8 mouse cellular contexts compared by ENCODE assay signal in the genomic region with DNA sequence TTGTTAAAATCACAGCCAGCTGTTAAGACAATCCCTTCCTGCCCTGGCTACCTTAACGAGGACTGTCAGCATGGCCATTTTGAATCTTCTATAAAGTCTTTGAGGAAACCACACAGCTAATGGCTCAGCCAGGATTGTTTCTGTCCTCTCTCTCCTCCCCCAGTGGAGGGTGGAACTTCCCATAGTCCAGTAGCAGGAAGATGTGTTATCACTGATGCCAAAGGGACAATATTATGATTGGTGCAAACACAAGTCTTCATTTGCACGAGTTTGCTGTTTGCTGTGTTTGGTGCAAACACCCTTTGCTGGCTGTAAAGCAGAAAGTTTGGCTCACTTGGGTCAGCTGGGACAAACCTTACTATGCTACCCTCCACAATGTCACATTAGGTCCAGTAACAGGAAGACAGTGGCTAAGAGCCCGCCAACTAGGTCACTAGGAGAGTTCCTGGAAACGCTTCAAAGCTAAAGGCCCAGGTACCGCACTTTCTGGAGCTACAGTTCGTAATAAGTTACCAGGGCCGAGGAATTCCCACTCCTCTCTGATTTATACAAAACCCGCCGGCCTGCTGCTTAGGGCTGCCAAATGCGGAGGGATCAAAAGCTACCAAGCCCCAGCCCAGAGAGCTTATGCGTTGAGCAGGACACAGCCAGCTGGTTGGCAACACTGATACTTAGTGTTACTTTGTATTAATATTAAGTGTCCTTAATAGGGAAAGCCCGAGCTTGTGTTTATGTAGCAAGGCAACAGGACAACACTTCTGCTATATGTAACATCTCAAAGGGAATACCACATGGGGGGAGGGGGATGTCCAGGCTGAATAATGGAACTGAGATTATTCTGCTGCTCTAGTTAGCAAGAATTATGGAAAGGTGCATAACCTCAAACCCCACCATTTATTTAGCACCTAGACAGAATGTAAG. TPM values are rescaled to one million over a fixed set of nuclear protein-coding genes. Genes with fewer than 3 reads are reported as not detected.
A peak's percentile ranks its signal among the peaks of the same experiment; 100 is the strongest.
DNase-seq lines count a peak whose midpoint lies in the region; ATAC-seq and TF ChIP-seq lines count a peak whose summit lies in the region.

No protein-coding gene starts in this region.

- peaks cover 29% of the 10 kb centered on the region for H3K79me2 ChIP-seq in liver, adult 2 months (ENCODE audit: control insufficient read depth, insufficient read depth, low read length)

- H3K27me3 ChIP-seq in liver, adult 2 months (ENCODE audit: control insufficient read depth, insufficient read depth, low read length) = no peaks in the 10 kb centered on the region
- H3K27me3 ChIP-seq in embryonic facial prominence, embryonic 13.5 days = no peaks in the 10 kb centered on the region
- no peaks in the 10 kb centered on the region for H3K27me3 ChIP-seq in intestine, embryonic 14.5 days (replicated peaks; ENCODE audit: control insufficient read depth, insufficient read depth, low read length)
- no peaks in the 10 kb centered on the region for H3K27me3 ChIP-seq in midbrain, embryonic 11.5 days (ENCODE audit: control insufficient read depth, insufficient read depth, low read length)

- H3K9ac ChIP-seq in liver, adult 2 months (ENCODE audit: low read depth, low read length) = peak overlapping the region; percentile 56
- peak overlapping the region; percentile 100 for H3K9ac ChIP-seq in embryonic facial prominence, embryonic 13.5 days
- peak overlapping the region; percentile 99 for H3K9ac ChIP-seq in intestine, embryonic 14.5 days (ENCODE audit: low read length)
- peak overlapping the region; percentile 100 for H3K9ac ChIP-seq in midbrain, embryonic 11.5 days (ENCODE audit: low read length)

- peaks cover 16% of the 10 kb centered on the region for H3K4me1 ChIP-seq in liver, adult 2 months (ENCODE audit: control insufficient read depth, insufficient read depth, low read length)
- peaks cover 39% of the 10 kb centered on the region for H3K4me1 ChIP-seq in embryonic facial prominence, embryonic 13.5 days
- peaks cover 39% of the 10 kb centered on the region for H3K4me1 ChIP-seq in intestine, embryonic 14.5 days (replicated peaks; ENCODE audit: control insufficient read depth, insufficient read depth, low read length)
- peaks cover 38% of the 10 kb centered on the region for H3K4me1 ChIP-seq in midbrain, embryonic 11.5 days (ENCODE audit: control insufficient read depth, insufficient read depth, low read length)

- H3K27ac ChIP-seq in liver, adult 2 months (replicated peaks; ENCODE audit: insufficient read depth, low read depth, low read length) = peak overlapping the region; percentile 95
- H3K27ac ChIP-seq in embryonic facial prominence, embryonic 13.5 days = peak overlapping the region; percentile 99
- H3K27ac ChIP-seq in intestine, embryonic 14.5 days (ENCODE audit: low read depth) = peak overlapping the region; percentile 99
- peak overlapping the region; percentile 94; the same call in 1 of the 2 replicates for H3K27ac ChIP-seq in midbrain, embryonic 11.5 days (ENCODE audit: low read depth, low read length)

- no peak for TF ChIP-seq POLR2A in liver, adult 2 months (IDR thresholded peaks at IDR 0.05; ENCODE audit: extremely low read depth, insufficient read depth, low read length)

- H3K9me3 ChIP-seq in embryonic facial prominence, embryonic 13.5 days = no peaks in the 10 kb centered on the region
- no peaks in the 10 kb centered on the region for H3K9me3 ChIP-seq in intestine, embryonic 14.5 days (ENCODE audit: control insufficient read depth, low read length)
- H3K9me3 ChIP-seq in midbrain, embryonic 11.5 days (ENCODE audit: control insufficient read depth, low read length) = no peaks in the 10 kb centered on the region

- peaks cover 22% of the 10 kb centered on the region for H3K36me3 ChIP-seq in liver, adult 2 months (ENCODE audit: control insufficient read depth, insufficient read depth, low read length)
- H3K36me3 ChIP-seq in embryonic facial prominence, embryonic 13.5 days = peaks cover 32% of the 10 kb centered on the region
- peaks cover 25% of the 10 kb centered on the region for H3K36me3 ChIP-seq in intestine, embryonic 14.5 days (ENCODE audit: control insufficient read depth, insufficient read depth, low read length)
- peaks cover 21% of the 10 kb centered on the region for H3K36me3 ChIP-seq in midbrain, embryonic 11.5 days (ENCODE audit: control insufficient read depth, insufficient read depth, low read length)

- 7% methylated on average over 12 of the region's 12 CpGs for WGBS in liver, adult 2 months
- 32% methylated on average over 12 of the region's 12 CpGs for WGBS in embryonic facial prominence, embryonic 13.5 days
- WGBS in intestine, embryonic 14.5 days = 24% methylated on average over 12 of the region's 12 CpGs
- WGBS in midbrain, embryonic 11.5 days = 31% methylated on average over 12 of the region's 12 CpGs

- no peak for TF ChIP-seq CTCF in liver, adult 2 months (IDR thresholded peaks at IDR 0.05; ENCODE audit: low read depth, low read length)

- peak overlapping the region; percentile 43; the same call in 1 of the 2 replicates for H3K4me3 ChIP-seq in liver, adult 2 months (ENCODE audit: insufficient read depth, low read depth, low read length)
- H3K4me3 ChIP-seq in embryonic facial prominence, embryonic 13.5 days = peak overlapping the region; percentile 95
- H3K4me3 ChIP-seq in intestine, embryonic 14.5 days (ENCODE audit: low read depth, low read length) = peak overlapping the region; percentile 86
- H3K4me3 ChIP-seq in midbrain, embryonic 11.5 days (ENCODE audit: low read depth, low read length) = peak overlapping the region; percentile 99

- DNase-seq in liver, adult 2 months (ENCODE audit: extremely low read depth, low read depth, low spot score) = peak; percentile 77
- DNase-seq in liver = no peak
- DNase-seq in intestine, embryonic 14.5 days (ENCODE audit: low spot score) = no peak
- no peak for DNase-seq in midbrain, embryonic 11.5 days (ENCODE audit: low spot score, missing footprints)
- DNase-seq in thymus, postnatal 0 days (ENCODE audit: low spot score) = no peak
- DNase-seq in gastrocnemius, postnatal 25 days = no peak
- DNase-seq in ovary, postnatal 36 days (ENCODE audit: low spot score) = no peak

- ATAC-seq in embryonic facial prominence, embryonic 13.5 days (ENCODE audit: insufficient number of reproducible peaks, insufficient read depth, low FRiP score, low TSS enrichment, low read depth) = no peak
- peak; percentile 0; the same call in 1 of the 2 replicates for ATAC-seq in intestine, embryonic 14.5 days (replicated peaks; ENCODE audit: low FRiP score, low TSS enrichment, low read depth)
- ATAC-seq in midbrain, embryonic 11.5 days (ENCODE audit: low FRiP score) = peak; percentile 1; the same call in 1 of the 2 replicates

- H3K4me2 ChIP-seq in embryonic facial prominence, embryonic 13.5 days = peak overlapping the region; percentile 94
- peak overlapping the region; percentile 87 for H3K4me2 ChIP-seq in intestine, embryonic 14.5 days (ENCODE audit: low read length)
- peak overlapping the region; percentile 97 for H3K4me2 ChIP-seq in midbrain, embryonic 11.5 days

RNA-seq across cellular contexts. Expression of a gene that starts 0.9 kb away (rescaled TPM):
- total RNA-seq in liver, adult 2 months (2014; rRNA removed) = 37.0 and 43.6 TPM in 2 replicates
- 64.9 and 103 TPM in 2 replicates for polyA plus RNA-seq in liver, adult 2 months (2012; rRNA removed)
- 498 and 543 TPM in 2 replicates for polyA plus RNA-seq in embryonic facial prominence, embryonic 13.5 days (2015; fragmentation: Nextera tagmentation; extraction: Ambion mirVana)
- 458 and 500 TPM in 2 replicates for polyA plus RNA-seq in intestine, embryonic 14.5 days (2014; fragmentation: Nextera tagmentation; extraction: Ambion mirVana)
- 649 and 657 TPM in 2 replicates for polyA plus RNA-seq in midbrain, embryonic 11.5 days (2014; fragmentation: Nextera tagmentation; extraction: Ambion mirVana)
- polyA plus RNA-seq in thymus, postnatal 0 days (2015; fragmentation: Nextera tagmentation; extraction: Ambion mirVana) = 423 and 446 TPM in 2 replicates
- 10 to 100 TPM; 71.5 to 79.1 TPM for total RNA-seq in gastrocnemius, postnatal 25 days (2021)

RNA-seq across cellular contexts. Expression of a gene that starts 5.1 kb away (rescaled TPM):
- total RNA-seq in liver, adult 2 months (2014; rRNA removed) = 7.5 and 7.6 TPM in 2 replicates
- 7.5 and 8.6 TPM in 2 replicates for polyA plus RNA-seq in liver, adult 2 months (2012; rRNA removed)
- polyA plus RNA-seq in embryonic facial prominence, embryonic 13.5 days (2015; fragmentation: Nextera tagmentation; extraction: Ambion mirVana) = 10.4 and 12.0 TPM in 2 replicates
- polyA plus RNA-seq in intestine, embryonic 14.5 days (2014; fragmentation: Nextera tagmentation; extraction: Ambion mirVana) = 3.1 and 4.3 TPM in 2 replicates
- 3.3 and 4.4 TPM in 2 replicates for polyA plus RNA-seq in midbrain, embryonic 11.5 days (2014; fragmentation: Nextera tagmentation; extraction: Ambion mirVana)
- polyA plus RNA-seq in thymus, postnatal 0 days (2015; fragmentation: Nextera tagmentation; extraction: Ambion mirVana) = 14.0 and 16.8 TPM in 2 replicates
- total RNA-seq in gastrocnemius, postnatal 25 days (2021) = 1 to 10 TPM; 5.6 to 6.8 TPM

RNA-seq across cellular contexts. Expression of a gene that starts 7.2 kb away (rescaled TPM):
- total RNA-seq in liver, adult 2 months (2014; rRNA removed) = 0.28 and 0.34 TPM in 2 replicates
- 1.6 and 2.7 TPM in 2 replicates for polyA plus RNA-seq in liver, adult 2 months (2012; rRNA removed)
- 3.9 and 4.1 TPM in 2 replicates for polyA plus RNA-seq in embryonic facial prominence, embryonic 13.5 days (2015; fragmentation: Nextera tagmentation; extraction: Ambion mirVana)
- polyA plus RNA-seq in intestine, embryonic 14.5 days (2014; fragmentation: Nextera tagmentation; extraction: Ambion mirVana) = 5.8 and 5.9 TPM in 2 replicates
- polyA plus RNA-seq in midbrain, embryonic 11.5 days (2014; fragmentation: Nextera tagmentation; extraction: Ambion mirVana) = 17.0 and 17.8 TPM in 2 replicates
- 1.3 and 1.8 TPM in 2 replicates for polyA plus RNA-seq in thymus, postnatal 0 days (2015; fragmentation: Nextera tagmentation; extraction: Ambion mirVana)
- total RNA-seq in gastrocnemius, postnatal 25 days (2021) = 1 to 10 TPM; 1.9 to 2.3 TPM

RNA-seq across cellular contexts. Expression of a gene that starts 20.0 kb away (rescaled TPM):
- total RNA-seq in liver, adult 2 months (2014; rRNA removed) = 0.37 TPM in 1 of 2 replicates, not detected in the other
- polyA plus RNA-seq in liver, adult 2 months (2012; rRNA removed) = not detected in 2 replicates
- polyA plus RNA-seq in embryonic facial prominence, embryonic 13.5 days (2015; fragmentation: Nextera tagmentation; extraction: Ambion mirVana) = not detected in 2 replicates
- polyA plus RNA-seq in intestine, embryonic 14.5 days (2014; fragmentation: Nextera tagmentation; extraction: Ambion mirVana) = 0.39 and 0.88 TPM in 2 replicates
- polyA plus RNA-seq in midbrain, embryonic 11.5 days (2014; fragmentation: Nextera tagmentation; extraction: Ambion mirVana) = not detected in 2 replicates
- 0.26 and 0.69 TPM in 2 replicates for polyA plus RNA-seq in thymus, postnatal 0 days (2015; fragmentation: Nextera tagmentation; extraction: Ambion mirVana)
- under 1 TPM in 1 of 2 experiments, not detected in 1; 0.70 TPM for total RNA-seq in gastrocnemius, postnatal 25 days (2021)

RNA-seq across cellular contexts. Expression of a gene that starts 21.9 kb away (rescaled TPM):
- total RNA-seq in liver, adult 2 months (2014; rRNA removed) = 444 and 506 TPM in 2 replicates
- polyA plus RNA-seq in liver, adult 2 months (2012; rRNA removed) = 487 and 676 TPM in 2 replicates
- 28.7 and 30.7 TPM in 2 replicates for polyA plus RNA-seq in embryonic facial prominence, embryonic 13.5 days (2015; fragmentation: Nextera tagmentation; extraction: Ambion mirVana)
- 102 and 108 TPM in 2 replicates for polyA plus RNA-seq in intestine, embryonic 14.5 days (2014; fragmentation: Nextera tagmentation; extraction: Ambion mirVana)
- 42.2 and 45.9 TPM in 2 replicates for polyA plus RNA-seq in midbrain, embryonic 11.5 days (2014; fragmentation: Nextera tagmentation; extraction: Ambion mirVana)
- 441 and 555 TPM in 2 replicates for polyA plus RNA-seq in thymus, postnatal 0 days (2015; fragmentation: Nextera tagmentation; extraction: Ambion mirVana)
- total RNA-seq in gastrocnemius, postnatal 25 days (2021) = 10 to 100 TPM; 30.2 to 57.3 TPM

Comparison
In these comparisons a context has a peak if more than half of its experiments do, and no peak if none do; other contexts are left out.
1. H3K4me3 ChIP-seq: peak in every context shown above with its lines; median percentile 99 in midbrain, embryonic 11.5 days; 95 in embryonic facial prominence, embryonic 13.5 days; 86 in intestine, embryonic 14.5 days; 43 in liver, adult 2 months.